Mouse (Mus musculus) MEL (cell line): ENCODE measurements around the gene Zfp575.

Experiments
- CTCF ChIP-seq, 3 experiments: IDR thresholded peaks in 2 of 3; conservative IDR thresholded peaks in 1 of 3; 2 replicates each; pipeline ENCODE4 v1.5.1; 2011 to 2012; ENCODE audit warnings: low read length in 3 of 3, low read depth in 2 of 3, mild to moderate bottlenecking in 2 of 3, improper control_type of control experiment in 1 of 3, inconsistent platforms in 1 of 3, mixed read lengths in 1 of 3, moderate library complexity in 1 of 3; ENCODE audit not compliant: control insufficient read depth in 1 of 3, insufficient read depth in 1 of 3, poor library complexity in 1 of 3, severe bottlenecking in 1 of 3
- EP300 ChIP-seq, 2 experiments: IDR thresholded peaks; 2 replicates each; pipeline ENCODE4 v1.6.1; 2011; ENCODE audit warnings: improper control_type of control experiment in 2 of 2, low read length in 2 of 2, low read depth in 1 of 2, mild to moderate bottlenecking in 1 of 2
- GATA1 ChIP-seq: IDR thresholded peaks from 2 replicates; pipeline ENCODE4 v1.6.1; 2011; ENCODE audit warnings: low read depth, low read length, improper control_type of control experiment
- HCFC1 ChIP-seq: IDR thresholded peaks from 2 replicates; pipeline ENCODE4 v1.6.1; 2012; ENCODE audit warnings: low read depth, mild to moderate bottlenecking, inconsistent platforms, low read length, improper control_type of control experiment, moderate library complexity
- KAT2A ChIP-seq: conservative IDR thresholded peaks from 2 replicates; pipeline ENCODE4 v1.6.1; 2012; ENCODE audit warnings: low read depth, low read length, improper control_type of control experiment, inconsistent platforms
- NRF1 ChIP-seq: IDR thresholded peaks from 2 replicates; pipeline ENCODE4 v1.6.1; 2014; ENCODE audit warnings: low read depth, mild to moderate bottlenecking, inconsistent platforms, low read length, improper control_type of control experiment, moderate library complexity; ENCODE audit not compliant: poor library complexity, insufficient read depth, severe bottlenecking
- POLR2A ChIP-seq, 2 experiments: IDR thresholded peaks; 2 replicates each; pipeline ENCODE4 v1.6.1; 2011 to 2012; ENCODE audit warnings: low read length in 2 of 2, mild to moderate bottlenecking in 2 of 2, control low read depth in 1 of 2, improper control_type of control experiment in 1 of 2, low read depth in 1 of 2, moderate library complexity in 1 of 2; ENCODE audit not compliant: control insufficient read depth in 1 of 2, insufficient read depth in 1 of 2, poor library complexity in 1 of 2
- POLR2AphosphoS2 ChIP-seq: IDR thresholded peaks from 2 replicates; pipeline ENCODE4 v1.6.1; 2011; ENCODE audit warnings: low read length, improper control_type of control experiment
- POLR2AphosphoS5 ChIP-seq: IDR thresholded peaks from 2 replicates; pipeline ENCODE4 v1.6.1; 2012; ENCODE audit warnings: low read depth, borderline replicate concordance, mild to moderate bottlenecking, inconsistent platforms, low read length, moderate library complexity, mixed read lengths
- SIN3A ChIP-seq: IDR thresholded peaks from 2 replicates; pipeline ENCODE4 v1.6.1; 2012; ENCODE audit warnings: low read length, improper control_type of control experiment, inconsistent platforms
- TCF12 ChIP-seq: IDR thresholded peaks from 2 replicates; pipeline ENCODE4 v1.6.1; 2014; ENCODE audit warnings: low read depth, mild to moderate bottlenecking, inconsistent platforms, low read length, improper control_type of control experiment, moderate library complexity
- USF1 ChIP-seq: IDR thresholded peaks from 2 replicates; pipeline ENCODE4 v1.6.1; 2014; ENCODE audit warnings: low read depth, mild to moderate bottlenecking, inconsistent platforms, low read length, improper control_type of control experiment, moderate library complexity
- ZKSCAN1 ChIP-seq: IDR thresholded peaks from 2 replicates; pipeline ENCODE4 v1.6.1; 2012; ENCODE audit warnings: low read depth, mild to moderate bottlenecking, inconsistent platforms, low read length, improper control_type of control experiment, moderate library complexity

- TF ChIP-seq POLR2AphosphoS2 = no peak
- no peak for TF ChIP-seq EP300 (IDR thresholded peaks at IDR 0.05; ENCODE audit: low read depth in 1 of 2, low read length in 2 of 2)
- peak in 2 of 3 experiments; percentile 11 to 31; a peak in 2 of 6 replicates for TF ChIP-seq CTCF (IDR thresholded peaks at IDR 0.05 in 2 of 3, conservative IDR thresholded peaks at IDR 0.05 in 1 of 3; ENCODE audit: control insufficient read depth in 1 of 3, insufficient read depth in 1 of 3, low read depth in 2 of 3, low read length in 3 of 3, poor library complexity in 1 of 3, severe bottlenecking in 1 of 3)
- no peak for TF ChIP-seq HCFC1
- no peak for TF ChIP-seq GATA1
- TF ChIP-seq TCF12 = no peak
- no peak for TF ChIP-seq USF1
- no peak for TF ChIP-seq POLR2A (IDR thresholded peaks at IDR 0.05; ENCODE audit: control insufficient read depth in 1 of 2, insufficient read depth in 1 of 2, low read depth in 1 of 2, low read length in 2 of 2, poor library complexity in 1 of 2)
- TF ChIP-seq NRF1 = no peak
- TF ChIP-seq SIN3A = no peak
- no peak for TF ChIP-seq POLR2AphosphoS5
- TF ChIP-seq ZKSCAN1 = no peak
- no peak for TF ChIP-seq KAT2A
Observed at GRCm38 (mm10) chr7:24622967-24623366, 35.5 kb upstream of the Zfp575 start.
